Mouse (Mus musculus) E14TG2a.4 (cell line): Measurements from ENCODE around the gene Gm45716.

ENCODE experiments used
- CTCF ChIP-seq: conservative IDR thresholded peaks from 2 replicates; pipeline ENCODE4 v1.5.1; 2014; ENCODE audit warnings: low read length
- POU5F1 ChIP-seq: IDR thresholded peaks from 2 replicates; pipeline ENCODE4 v1.6.1; 2014; ENCODE audit warnings: low read length, borderline replicate concordance

- TF ChIP-seq CTCF (no peak), POU5F1 (no peak)
Measured at GRCm38 (mm10) chr11:90292766-90293165, 105.3 kb downstream of the Gm45716 start.
